Mouse (Mus musculus) thymus, postnatal 0 days (tissue): ENCODE results near the gene Hnrnpa2b1. TPM values are rescaled to one million over a fixed set of nuclear protein-coding genes. Genes with fewer than 3 reads are reported as not detected.

Experiments
- DNase-seq: peaks from one replicate; pipeline ENCODE4 v3.0.0-alpha.2; 2015; ENCODE audit warnings: low spot score
- polyA plus RNA-seq: library from polyadenylated mRNA; unstranded; fragments of >200 nt; fragmentation: Nextera tagmentation; extraction: Ambion mirVana; gene quantifications from 2 replicates; pipeline ENCODE4 v1.2.1, GENCODE M21; 2015

The Hnrnpa2b1 gene
- polyA plus RNA-seq, 1 experiment from 2014 or later, result 1,688 TPM

DNA sequence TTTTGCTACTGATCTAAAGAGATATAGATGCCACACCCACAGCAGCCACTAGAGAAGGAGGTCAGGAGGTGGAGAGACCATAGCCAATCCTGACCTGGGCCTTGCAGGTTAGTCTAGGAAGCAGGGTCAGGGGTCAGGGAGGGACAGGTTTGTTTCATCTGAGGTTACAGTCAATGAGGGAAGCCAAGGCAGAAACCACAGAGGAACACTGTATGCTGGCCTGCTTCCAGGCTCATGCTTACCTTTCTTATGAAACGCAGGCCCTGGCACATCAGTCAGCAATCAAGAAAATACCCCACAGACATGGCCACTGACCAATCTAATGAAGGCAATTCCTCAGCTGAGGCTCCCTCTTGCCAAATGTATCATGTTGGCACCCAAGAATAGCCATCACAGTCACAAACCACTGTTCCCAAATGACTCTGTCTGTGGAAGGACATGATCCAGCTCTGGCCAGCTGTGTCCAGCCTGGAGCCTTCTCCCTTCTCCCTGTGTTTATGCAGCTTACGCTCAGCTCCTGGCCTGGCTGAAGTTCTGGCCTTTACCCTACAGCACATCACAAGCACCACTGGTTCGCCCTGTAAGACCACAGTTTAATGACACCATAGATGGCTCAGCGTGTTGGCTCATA lies 52.3 kb downstream of the Hnrnpa2b1 start:
- no peak for DNase-seq

- no peak for DNase-seq
These were observed 53.3 kb downstream of the Hnrnpa2b1 start for GRCm38 (mm10) chr6:51416433-51416832.

Other genes starting within 250 kb of the Hnrnpa2b1 start
- gene Nfe2l3, start 37.2 kb downstream of the Hnrnpa2b1 start, polyA plus RNA-seq, result 15.0 and 15.6 TPM in 2 replicates
- gene Cbx3, start 466 bp upstream of the Hnrnpa2b1 start, polyA plus RNA-seq, result 674 and 686 TPM in 2 replicates
- gene Snx10, start 54.0 kb upstream of the Hnrnpa2b1 start, polyA plus RNA-seq, result 19.5 and 20.2 TPM in 2 replicates